Mouse (Mus musculus): ENCODE results near the gene Hmgn2. TPM values are rescaled to one million over a fixed set of nuclear protein-coding genes. Genes with fewer than 3 reads are reported as not detected.
A peak's percentile ranks its signal among the peaks of the same experiment; 100 is the strongest.

Hmgn2 gene
- polyA plus RNA-seq, 1 experiment: 11.9 TPM

DNA sequence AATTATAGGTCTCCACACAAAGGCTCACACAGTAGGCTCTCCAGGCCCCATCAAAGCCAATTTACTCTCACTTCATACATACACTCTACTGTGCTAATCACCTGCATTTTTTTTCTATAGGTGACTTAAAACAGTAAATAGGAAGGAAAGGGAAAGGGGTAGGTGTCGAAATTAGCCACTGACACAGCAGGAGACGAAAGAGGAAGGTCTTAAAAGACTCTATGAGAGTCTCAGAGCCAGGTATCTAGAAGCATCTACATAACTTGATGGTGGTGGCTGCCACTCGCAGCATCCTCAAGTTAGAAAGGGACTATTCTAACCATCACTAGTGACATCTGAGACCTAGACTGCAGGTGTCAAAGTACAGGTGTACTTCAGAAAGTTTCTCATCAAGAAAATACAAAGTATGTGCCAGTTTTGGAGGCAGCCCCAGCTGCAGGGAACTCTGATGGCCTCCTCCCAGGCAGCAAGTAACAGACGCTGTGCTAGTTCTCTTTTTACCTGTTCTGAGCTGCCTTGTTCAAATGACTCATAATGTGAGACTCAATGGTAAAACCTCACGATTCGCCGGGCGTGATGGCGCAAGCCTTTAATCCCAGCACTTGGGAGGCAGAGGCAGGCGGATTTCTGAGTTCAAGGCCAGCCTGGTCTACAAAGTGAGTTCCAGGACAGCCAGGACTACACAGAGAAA, 9.7 kb upstream of the Hmgn2 start:
- no peaks in the 10 kb centered on the region for H3K4me1 ChIP-seq (ENCODE audit: control insufficient read depth, insufficient read depth, insufficient read length)
- H3K4me3 ChIP-seq (ENCODE audit: extremely low read depth, insufficient read depth, insufficient read length): no peak overlapping the region
- TF ChIP-seq CTCF (IDR thresholded peaks at IDR 0.05; ENCODE audit: extremely low read depth, insufficient read depth, insufficient read length, insufficient replicate concordance) (no peak), POLR2A (IDR thresholded peaks at IDR 0.05; ENCODE audit: low read depth, low read length) (no peak)
- no peak for DNase-seq (ENCODE audit: low read depth in 1 of 2, low spot score in 2 of 2)
- no peaks in the 10 kb centered on the region for H3K27me3 ChIP-seq (ENCODE audit: control insufficient read depth, insufficient read depth, low read length)
- peaks cover 17% of the 10 kb centered on the region for H3K36me3 ChIP-seq (ENCODE audit: control insufficient read depth, insufficient read depth, low read length)
- WGBS: 91% methylated on average over 10 of the region's 10 CpGs
- H3K27ac ChIP-seq (ENCODE audit: insufficient read depth, low read length): no peak overlapping the region

DNA sequence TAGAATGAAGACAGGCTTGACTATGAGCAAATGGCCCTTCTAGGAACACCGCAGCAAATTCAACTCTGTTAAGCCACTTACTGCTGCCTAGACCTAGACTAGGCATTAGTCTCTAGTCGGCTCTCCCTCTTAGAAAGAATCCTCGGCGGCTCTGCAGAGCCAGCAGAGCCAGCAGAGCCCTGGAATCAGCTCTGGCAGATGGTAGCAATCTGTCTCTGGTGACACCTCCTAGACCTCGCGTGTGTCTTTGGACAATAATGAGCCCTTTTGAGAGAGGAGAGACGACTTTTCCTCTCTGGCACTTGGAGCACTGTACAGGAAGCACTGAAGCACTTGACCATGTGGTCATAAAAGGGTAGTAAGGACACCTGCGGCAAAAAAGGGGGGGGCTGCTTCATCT, 3.3 kb upstream of the Hmgn2 start:
- WGBS: 89% methylated on average over 8 of the region's 8 CpGs
- DNase-seq (ENCODE audit: low read depth in 1 of 2, low spot score in 2 of 2): no peak
- peaks cover 6% of the 10 kb centered on the region; the same call in 1 of the 2 replicates for H3K4me1 ChIP-seq (ENCODE audit: control insufficient read depth, insufficient read depth, insufficient read length)
- no peak overlapping the region for H3K27ac ChIP-seq (ENCODE audit: insufficient read depth, low read length)
- H3K36me3 ChIP-seq (ENCODE audit: control insufficient read depth, insufficient read depth, low read length): 0 out of 2 replicates have a peak, but pooled peaks cover 2% of the 10 kb centered on the region
- no peaks in the 10 kb centered on the region for H3K27me3 ChIP-seq (ENCODE audit: control insufficient read depth, insufficient read depth, low read length)
- H3K4me3 ChIP-seq (ENCODE audit: extremely low read depth, insufficient read depth, insufficient read length): no peak overlapping the region
- TF ChIP-seq CTCF (IDR thresholded peaks at IDR 0.05; ENCODE audit: extremely low read depth, insufficient read depth, insufficient read length, insufficient replicate concordance): no peak
- no peak for TF ChIP-seq POLR2A (IDR thresholded peaks at IDR 0.05; ENCODE audit: low read depth, low read length)

- Histone ChIP-seq H3K4me3 (ENCODE audit: extremely low read depth, insufficient read depth, insufficient read length) (no peak overlapping the region), H3K27ac (ENCODE audit: insufficient read depth, low read length) (no peak overlapping the region), H3K4me1 (ENCODE audit: control insufficient read depth, insufficient read depth, insufficient read length) (peaks cover 7% of the 10 kb centered on the region; the same call in 1 of the 2 replicates), H3K36me3 (ENCODE audit: control insufficient read depth, insufficient read depth, low read length) (0 out of 2 replicates have a peak, but pooled peaks cover 3% of the 10 kb centered on the region), H3K27me3 (ENCODE audit: control insufficient read depth, insufficient read depth, low read length) (no peaks in the 10 kb centered on the region)
- DNase-seq (ENCODE audit: low read depth in 1 of 2, low spot score in 2 of 2): no peak
- WGBS: 90% methylated on average over 13 of the region's 13 CpGs
- TF ChIP-seq POLR2A (IDR thresholded peaks at IDR 0.05; ENCODE audit: low read depth, low read length) (no peak), CTCF (IDR thresholded peaks at IDR 0.05; ENCODE audit: extremely low read depth, insufficient read depth, insufficient read length, insufficient replicate concordance) (no peak)
Observed at GRCm38 (mm10) chr4:133970876-133971275, 2.4 kb upstream of the Hmgn2 start.

DNA sequence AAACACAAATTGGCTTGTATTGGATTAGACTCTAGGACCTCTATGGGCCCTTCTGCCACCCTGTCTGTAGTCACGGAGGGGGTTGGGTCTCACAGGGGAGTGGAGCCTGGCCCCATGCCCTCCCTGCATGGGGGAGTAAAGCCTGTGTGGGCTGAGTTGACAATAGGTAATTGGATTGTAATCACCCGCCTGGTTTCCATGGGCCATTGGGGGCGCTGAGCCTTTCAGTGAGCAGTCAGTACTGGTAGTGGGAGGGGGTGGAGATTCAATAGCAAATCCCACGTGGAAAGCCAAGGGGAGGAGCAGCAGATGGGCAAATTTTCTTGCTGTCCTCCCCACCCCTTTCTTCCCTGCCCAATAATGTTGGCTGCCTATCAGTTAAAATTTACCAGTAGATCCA, 1.7 kb upstream of the Hmgn2 start:
- Histone ChIP-seq H3K27me3 (ENCODE audit: control insufficient read depth, insufficient read depth, low read length) (no peaks in the 10 kb centered on the region), H3K4me3 (ENCODE audit: extremely low read depth, insufficient read depth, insufficient read length) (no peak overlapping the region), H3K27ac (ENCODE audit: insufficient read depth, low read length) (no peak overlapping the region), H3K4me1 (ENCODE audit: control insufficient read depth, insufficient read depth, insufficient read length) (peaks cover 7% of the 10 kb centered on the region; the same call in 1 of the 2 replicates), H3K36me3 (ENCODE audit: control insufficient read depth, insufficient read depth, low read length) (peaks cover 6% of the 10 kb centered on the region; the same call in 1 of the 2 replicates)
- TF ChIP-seq POLR2A (IDR thresholded peaks at IDR 0.05; ENCODE audit: low read depth, low read length) (no peak), CTCF (IDR thresholded peaks at IDR 0.05; ENCODE audit: extremely low read depth, insufficient read depth, insufficient read length, insufficient replicate concordance) (no peak)
- 83% methylated on average over 4 of the region's 4 CpGs for WGBS
- DNase-seq (ENCODE audit: low read depth in 1 of 2, low spot score in 2 of 2): no peak

GRCm38 (mm10) chr4:133969114-133969770, 792 bp upstream of the Hmgn2 start:
- DNase-seq (ENCODE audit: low read depth in 1 of 2, low spot score in 2 of 2): no peak
- Histone ChIP-seq H3K4me3 (ENCODE audit: extremely low read depth, insufficient read depth, insufficient read length) (no peak overlapping the region), H3K27ac (ENCODE audit: insufficient read depth, low read length) (no peak overlapping the region), H3K27me3 (ENCODE audit: control insufficient read depth, insufficient read depth, low read length) (no peaks in the 10 kb centered on the region), H3K36me3 (ENCODE audit: control insufficient read depth, insufficient read depth, low read length) (peaks cover 10% of the 10 kb centered on the region), H3K4me1 (ENCODE audit: control insufficient read depth, insufficient read depth, insufficient read length) (peaks cover 7% of the 10 kb centered on the region; the same call in 1 of the 2 replicates)
- 90% methylated on average over 8 of the region's 8 CpGs for WGBS
- no peak for TF ChIP-seq CTCF (IDR thresholded peaks at IDR 0.05; ENCODE audit: extremely low read depth, insufficient read depth, insufficient read length, insufficient replicate concordance)
- no peak for TF ChIP-seq POLR2A (IDR thresholded peaks at IDR 0.05; ENCODE audit: low read depth, low read length)

GRCm38 (mm10) chr4:133967866-133968149, 642 bp downstream of the Hmgn2 start:
- peak overlapping the region; percentile 95 for H3K27ac ChIP-seq (ENCODE audit: insufficient read depth, low read length)
- peak overlapping the region; percentile 94 for H3K4me3 ChIP-seq (ENCODE audit: extremely low read depth, insufficient read depth, insufficient read length)
- peaks cover 14% of the 10 kb centered on the region for H3K36me3 ChIP-seq (ENCODE audit: control insufficient read depth, insufficient read depth, low read length)
- peaks cover 7% of the 10 kb centered on the region; the same call in 1 of the 2 replicates for H3K4me1 ChIP-seq (ENCODE audit: control insufficient read depth, insufficient read depth, insufficient read length)
- peak; percentile 71 to 85 for DNase-seq (ENCODE audit: low read depth in 1 of 2, low spot score in 2 of 2)
- 1% methylated on average over 29 of the region's 29 CpGs for WGBS
- TF ChIP-seq CTCF (IDR thresholded peaks at IDR 0.05; ENCODE audit: extremely low read depth, insufficient read depth, insufficient read length, insufficient replicate concordance): no peak
- TF ChIP-seq POLR2A (IDR thresholded peaks at IDR 0.05; ENCODE audit: low read depth, low read length): no peak
- H3K27me3 ChIP-seq (ENCODE audit: control insufficient read depth, insufficient read depth, low read length): no peaks in the 10 kb centered on the region

All from spleen, adult 2 months (tissue).